Mouse (Mus musculus): ENCODE data around the gene Thada. TPM values are rescaled to one million over a fixed set of nuclear protein-coding genes. Genes with fewer than 3 reads are reported as not detected.
"Not testable (repeated sequence)": the region's sequence is repeated elsewhere in the genome, so short reads cannot be mapped to it uniquely, and the experiment has no call there.

The Thada gene
- polyA plus RNA-seq, 1 experiment: 9.4 TPM

- Histone ChIP-seq H3K4me1 (ENCODE audit: control insufficient read depth, insufficient read depth, low read length) (no peaks in the 10 kb centered on the region; the same call in 1 of the 2 replicates), H3K27ac (ENCODE audit: insufficient read depth, low read depth, low read length) (no peak overlapping the region), H3K36me3 (ENCODE audit: control insufficient read depth, insufficient read depth, low read length) (no peaks in the 10 kb centered on the region), H3K4me3 (ENCODE audit: insufficient read depth, low read depth, low read length) (no peak overlapping the region), H3K27me3 (replicated peaks; ENCODE audit: control insufficient read depth, insufficient read depth, low read length) (no peaks in the 10 kb centered on the region)
- WGBS: 57% methylated on average over 2 of the region's 2 CpGs
- peak; percentile 71 for DNase-seq
- TF ChIP-seq CTCF (conservative IDR thresholded peaks at IDR 0.05; ENCODE audit: insufficient read depth, insufficient read length, low read depth, low read length) (no peak), POLR2A (IDR thresholded peaks at IDR 0.05; ENCODE audit: low read depth, low read length) (no peak)
Observed at GRCm38 (mm10) chr17:84239679-84240292, 226.2 kb downstream of the Thada start.

DNA sequence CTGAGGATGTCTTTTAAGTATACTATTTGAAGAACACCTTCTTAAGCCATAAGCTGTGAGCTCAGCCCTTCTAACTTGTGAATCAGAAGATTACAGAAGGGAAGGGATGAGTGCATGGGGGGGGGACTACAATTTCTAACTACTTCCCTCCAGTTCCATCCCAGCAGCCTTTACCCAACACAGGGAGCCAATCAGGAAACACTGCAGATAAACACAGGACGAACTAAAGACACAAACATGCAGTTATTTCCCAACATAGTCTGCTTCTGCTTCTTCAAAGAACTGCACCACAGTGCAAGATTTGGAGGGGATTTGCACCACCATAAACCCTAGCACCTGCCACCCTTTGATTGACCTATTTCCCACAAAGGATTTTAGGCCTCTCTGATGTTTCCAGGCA is 227.8 kb downstream of the Thada start:
- Histone ChIP-seq H3K4me1 (ENCODE audit: control insufficient read depth, insufficient read depth, low read length) (no peaks in the 10 kb centered on the region), H3K27me3 (replicated peaks; ENCODE audit: control insufficient read depth, insufficient read depth, low read length) (no peaks in the 10 kb centered on the region), H3K4me3 (ENCODE audit: insufficient read depth, low read depth, low read length) (no peak overlapping the region), H3K36me3 (ENCODE audit: control insufficient read depth, insufficient read depth, low read length) (no peaks in the 10 kb centered on the region), H3K27ac (ENCODE audit: insufficient read depth, low read depth, low read length) (no peak overlapping the region)
- TF ChIP-seq POLR2A (IDR thresholded peaks at IDR 0.05; ENCODE audit: low read depth, low read length) (no peak), CTCF (conservative IDR thresholded peaks at IDR 0.05; ENCODE audit: insufficient read depth, insufficient read length, low read depth, low read length) (no peak)
- 83% methylated on average over 1 of the region's 1 CpGs for WGBS
- no peak for DNase-seq

DNA sequence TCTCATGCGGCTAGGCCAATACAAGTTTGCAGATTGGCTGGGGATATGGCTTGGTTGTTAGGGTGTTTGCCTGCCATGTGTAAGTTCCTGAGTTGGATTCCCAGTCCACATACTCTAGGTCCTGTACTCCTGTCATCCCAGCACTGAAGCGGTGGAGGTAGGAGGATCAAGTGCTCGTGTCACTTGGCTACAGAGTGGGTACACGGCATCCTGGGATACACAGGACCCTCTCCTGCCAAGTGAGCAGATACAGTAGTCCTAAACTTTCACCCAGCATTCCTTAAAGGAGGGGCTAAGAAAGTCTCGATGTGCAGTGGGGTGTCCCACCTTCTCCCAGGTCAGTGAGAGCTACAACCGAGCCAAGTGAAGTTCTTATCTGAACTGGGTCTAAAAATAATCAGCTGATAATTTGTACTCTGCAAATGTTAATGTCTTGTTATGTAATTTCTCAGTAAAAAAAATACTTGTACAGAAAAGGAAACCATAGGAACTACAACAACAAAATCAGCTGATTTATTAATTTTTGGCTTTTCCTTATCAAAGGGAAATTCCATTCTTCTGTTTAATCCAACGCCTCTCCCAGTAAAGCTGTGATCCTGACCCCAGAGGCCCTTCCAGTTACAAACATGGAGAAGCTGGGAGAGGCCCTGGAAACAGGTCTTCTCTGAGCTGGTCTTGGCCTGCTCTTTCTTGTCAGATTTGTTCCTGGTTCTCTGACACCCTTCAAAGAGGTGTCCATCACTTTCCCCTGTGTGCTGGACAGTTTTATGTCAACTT is 229.0 kb downstream of the Thada start:
- Histone ChIP-seq H3K36me3 (ENCODE audit: control insufficient read depth, insufficient read depth, low read length) (no peaks in the 10 kb centered on the region), H3K4me3 (ENCODE audit: insufficient read depth, low read depth, low read length) (no peak overlapping the region), H3K27me3 (replicated peaks; ENCODE audit: control insufficient read depth, insufficient read depth, low read length) (no peaks in the 10 kb centered on the region), H3K27ac (ENCODE audit: insufficient read depth, low read depth, low read length) (peak overlapping the region; percentile 72), H3K4me1 (ENCODE audit: control insufficient read depth, insufficient read depth, low read length) (no peaks in the 10 kb centered on the region)
- peak; percentile 39 for DNase-seq
- TF ChIP-seq CTCF (conservative IDR thresholded peaks at IDR 0.05; ENCODE audit: insufficient read depth, insufficient read length, low read depth, low read length): no peak
- no peak for TF ChIP-seq POLR2A (IDR thresholded peaks at IDR 0.05; ENCODE audit: low read depth, low read length)
- 67% methylated on average over 7 of the region's 7 CpGs for WGBS

DNA sequence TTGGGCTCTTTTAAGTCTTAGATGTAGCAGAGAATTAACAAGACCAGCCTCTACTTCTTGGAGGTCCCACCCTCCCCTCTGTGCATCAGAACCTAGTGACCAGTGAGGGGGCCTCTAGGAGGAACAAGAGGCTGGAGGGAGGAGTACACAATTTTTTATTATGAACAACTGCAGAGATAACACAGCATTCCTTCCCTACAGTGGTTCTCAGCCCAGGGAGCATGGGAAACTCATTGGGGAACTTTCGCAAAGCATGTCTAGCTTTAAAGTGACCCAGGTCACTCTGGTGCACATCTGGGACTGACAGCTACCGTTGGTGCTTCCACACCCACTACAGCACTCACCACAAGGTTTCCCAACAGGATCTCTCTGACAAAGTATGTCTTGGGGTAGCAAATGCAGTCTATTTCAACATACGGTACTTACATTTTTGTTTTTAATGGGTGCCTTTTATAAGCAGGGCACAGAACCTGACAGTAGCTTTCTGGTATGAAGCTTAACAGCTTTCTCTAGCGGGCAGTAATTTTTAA is 230.5 kb downstream of the Thada start:
- no peaks in the 10 kb centered on the region for H3K27me3 ChIP-seq (replicated peaks; ENCODE audit: control insufficient read depth, insufficient read depth, low read length)
- no peaks in the 10 kb centered on the region for H3K4me1 ChIP-seq (ENCODE audit: control insufficient read depth, insufficient read depth, low read length)
- H3K4me3 ChIP-seq (ENCODE audit: insufficient read depth, low read depth, low read length): no peak overlapping the region
- no peak for DNase-seq
- no peaks in the 10 kb centered on the region for H3K36me3 ChIP-seq (ENCODE audit: control insufficient read depth, insufficient read depth, low read length)
- 89% methylated on average over 4 of the region's 4 CpGs for WGBS
- no peak overlapping the region for H3K27ac ChIP-seq (ENCODE audit: insufficient read depth, low read depth, low read length)
- TF ChIP-seq POLR2A (IDR thresholded peaks at IDR 0.05; ENCODE audit: low read depth, low read length) (no peak), CTCF (conservative IDR thresholded peaks at IDR 0.05; ENCODE audit: insufficient read depth, insufficient read length, low read depth, low read length) (no peak)

GRCm38 (mm10) chr17:84234785-84235184 is 231.2 kb downstream of the Thada start:
- not testable (repeated sequence) for H3K4me3 ChIP-seq (ENCODE audit: insufficient read depth, low read depth, low read length); H3K4me1 ChIP-seq (ENCODE audit: control insufficient read depth, insufficient read depth, low read length); DNase-seq; H3K36me3 ChIP-seq (ENCODE audit: control insufficient read depth, insufficient read depth, low read length); H3K27me3 ChIP-seq (replicated peaks; ENCODE audit: control insufficient read depth, insufficient read depth, low read length); H3K27ac ChIP-seq (ENCODE audit: insufficient read depth, low read depth, low read length)
- no CpG with 5 or more reads among the region's 4 CpGs for WGBS

GRCm38 (mm10) chr17:84233758-84234157 is 232.2 kb downstream of the Thada start:
- TF ChIP-seq CTCF (conservative IDR thresholded peaks at IDR 0.05; ENCODE audit: insufficient read depth, insufficient read length, low read depth, low read length): no peak
- no peak for TF ChIP-seq POLR2A (IDR thresholded peaks at IDR 0.05; ENCODE audit: low read depth, low read length)
- Histone ChIP-seq H3K27me3 (replicated peaks; ENCODE audit: control insufficient read depth, insufficient read depth, low read length) (no peaks in the 10 kb centered on the region), H3K4me3 (ENCODE audit: insufficient read depth, low read depth, low read length) (no peak overlapping the region), H3K36me3 (ENCODE audit: control insufficient read depth, insufficient read depth, low read length) (no peaks in the 10 kb centered on the region), H3K4me1 (ENCODE audit: control insufficient read depth, insufficient read depth, low read length) (no peaks in the 10 kb centered on the region), H3K27ac (ENCODE audit: insufficient read depth, low read depth, low read length) (no peak overlapping the region)
- 95% methylated on average over 2 of the region's 2 CpGs for WGBS
- no peak for DNase-seq

DNA sequence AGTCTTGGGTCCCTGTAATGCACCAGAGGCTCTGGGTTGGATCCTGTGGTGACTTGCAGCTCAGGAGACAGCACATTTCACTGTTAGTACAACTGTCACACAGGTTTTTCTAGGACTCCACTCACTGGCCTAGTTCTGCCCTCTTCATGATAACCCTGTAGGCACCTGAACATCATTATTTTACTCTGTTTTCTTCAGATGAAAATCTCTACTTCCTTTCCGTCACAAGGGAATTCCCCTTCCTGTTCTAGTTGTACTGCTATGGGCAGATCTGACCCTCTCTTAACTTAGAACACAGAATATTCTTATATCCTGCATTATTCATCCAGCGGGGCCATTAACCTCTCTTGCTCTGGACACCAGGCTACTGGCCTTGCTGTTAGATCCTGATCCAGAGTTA is 234.6 kb downstream of the Thada start:
- TF ChIP-seq CTCF (conservative IDR thresholded peaks at IDR 0.05; ENCODE audit: insufficient read depth, insufficient read length, low read depth, low read length): no peak
- no peak for TF ChIP-seq POLR2A (IDR thresholded peaks at IDR 0.05; ENCODE audit: low read depth, low read length)
- H3K27me3 ChIP-seq (replicated peaks; ENCODE audit: control insufficient read depth, insufficient read depth, low read length): no peaks in the 10 kb centered on the region
- WGBS: 77% methylated on average over 2 of the region's 2 CpGs

More for the DNA sequence above, 234.6 kb downstream of the Thada start:
- no peaks in the 10 kb centered on the region for H3K36me3 ChIP-seq (ENCODE audit: control insufficient read depth, insufficient read depth, low read length)
- no peak overlapping the region for H3K27ac ChIP-seq (ENCODE audit: insufficient read depth, low read depth, low read length)
- H3K4me1 ChIP-seq (ENCODE audit: control insufficient read depth, insufficient read depth, low read length): no peaks in the 10 kb centered on the region; the same call in 1 of the 2 replicates
- no peak overlapping the region for H3K4me3 ChIP-seq (ENCODE audit: insufficient read depth, low read depth, low read length)
- no peak for DNase-seq
